Mouse (Mus musculus): ENCODE results near the gene Lrrtm4. TPM values are rescaled to one million over a fixed set of nuclear protein-coding genes. Genes with fewer than 3 reads are reported as not detected.

Gene Lrrtm4
- polyA plus RNA-seq (2014; fragmentation: Illumina TruSeq; extraction: RNeasy Lipid Tissue Mini Kit (QIAGEN cat#74804); ENCODE audit: low read depth, low replicate concordance), result 0.82 TPM

GRCm38 (mm10) chr6:80018765-80019164 is at the start of gene Lrrtm4:
Gene Lrrtm4 (plus strand): TSS chr6:80018877.

Other genes starting within 250 kb of the Lrrtm4 start
- gene Gm20594, start 201.0 kb upstream of the Lrrtm4 start, polyA plus RNA-seq (2014; fragmentation: Illumina TruSeq; extraction: RNeasy Lipid Tissue Mini Kit (QIAGEN cat#74804); ENCODE audit: low read depth, low replicate concordance), result not detected